Mouse (Mus musculus) midbrain, embryonic 15.5 days (tissue): ENCODE measurements around the gene Cactin. TPM values are rescaled to one million over a fixed set of nuclear protein-coding genes. Genes with fewer than 3 reads are reported as not detected.
A peak's percentile ranks its signal among the peaks of the same experiment; 100 is the strongest.

Experiments used
- ATAC-seq: fragments of 200-750 bp; cut with Nextera tagmentation; replicated peaks from 2 replicates; pipeline ENCODE4 v1.8.0; 2017; ENCODE audit warnings: moderate TSS enrichment
- H3K27ac ChIP-seq: fragments of 300-500 bp; sonication (generic); 2 replicates; pipeline ENCODE4 v1.5.1; 2015; ENCODE audit warnings: mild to moderate bottlenecking, inconsistent platforms
- H3K27me3 ChIP-seq: fragments of 300-500 bp; sonication (generic); replicated peaks from 2 replicates; pipeline ENCODE4 v1.6.1; 2015; ENCODE audit warnings: inconsistent platforms
- H3K36me3 ChIP-seq: fragments of 300-500 bp; sonication (generic); replicated peaks from 2 replicates; pipeline ENCODE4 v1.6.1; 2015; ENCODE audit warnings: inconsistent platforms
- H3K4me1 ChIP-seq: fragments of 300-500 bp; sonication (generic); 2 replicates; pipeline ENCODE4 v1.6.1; 2015; ENCODE audit warnings: inconsistent platforms
- H3K4me2 ChIP-seq: fragments of 300-500 bp; sonication (generic); 2 replicates; pipeline ENCODE4 v1.6.1; 2015; ENCODE audit warnings: inconsistent platforms, mild to moderate bottlenecking, moderate library complexity
- H3K4me3 ChIP-seq: fragments of 300-500 bp; sonication (generic); 2 replicates; pipeline ENCODE4 v1.5.1; 2015; ENCODE audit warnings: mild to moderate bottlenecking, inconsistent platforms
- H3K9ac ChIP-seq: fragments of 300-500 bp; sonication (generic); 2 replicates; pipeline ENCODE4 v1.6.1; 2015; ENCODE audit warnings: mild to moderate bottlenecking, inconsistent platforms
- H3K9me3 ChIP-seq: fragments of 300-500 bp; sonication (generic); 2 replicates; pipeline ENCODE4 v1.6.1; 2016; ENCODE audit warnings: inconsistent platforms
- WGBS: fragments of 180-500 bp; shearing (Covaris S2); methylation state at CpG from one replicate; pipeline ENCODE4 v1.1.7; 2015; ENCODE audit warnings: mixed read lengths; 5-methylcytosine and 5-hydroxymethylcytosine counted together
- polyA plus RNA-seq: library from polyadenylated mRNA; unstranded; fragments of >200 nt; fragmentation: Nextera tagmentation; extraction: Ambion mirVana; gene quantifications from 2 replicates; pipeline ENCODE4 v1.2.1, GENCODE M21; 2015

Cactin gene
- polyA plus RNA-seq, 1 experiment from 2014 or later, result 35.8 TPM

DNA sequence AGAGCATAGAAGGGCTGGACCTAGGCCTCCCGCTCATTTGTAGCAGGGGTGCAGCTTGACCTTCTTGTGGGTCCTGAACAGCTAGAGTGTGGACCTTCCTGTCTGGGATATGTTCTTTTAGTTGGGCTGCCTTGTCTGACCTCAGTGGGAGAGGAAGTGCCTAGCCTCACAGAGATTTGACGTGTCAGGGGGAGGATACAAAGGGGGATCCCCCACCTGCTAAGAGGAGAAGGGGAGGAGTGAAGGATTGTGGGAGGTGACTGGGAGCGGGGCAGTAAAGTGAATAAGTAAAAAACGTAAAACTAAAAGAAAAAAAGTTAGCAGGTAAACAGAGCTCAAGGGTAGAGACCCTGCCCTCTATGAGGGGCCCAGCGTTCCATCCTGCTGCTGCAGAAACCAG lies 11.3 kb upstream of the Cactin start:
- H3K27ac ChIP-seq, result no peak overlapping the region
- H3K36me3 ChIP-seq, result peaks cover 77% of the 10 kb centered on the region
- H3K4me1 ChIP-seq, result no peaks in the 10 kb centered on the region
- H3K4me2 ChIP-seq, result no peak overlapping the region
- H3K9me3 ChIP-seq, result no peaks in the 10 kb centered on the region
- no peaks in the 10 kb centered on the region for H3K27me3 ChIP-seq
- H3K9ac ChIP-seq, result no peak overlapping the region
- ATAC-seq, result no peak
- no peak overlapping the region for H3K4me3 ChIP-seq
- 92% methylated on average over 5 of the region's 5 CpGs for WGBS

DNA sequence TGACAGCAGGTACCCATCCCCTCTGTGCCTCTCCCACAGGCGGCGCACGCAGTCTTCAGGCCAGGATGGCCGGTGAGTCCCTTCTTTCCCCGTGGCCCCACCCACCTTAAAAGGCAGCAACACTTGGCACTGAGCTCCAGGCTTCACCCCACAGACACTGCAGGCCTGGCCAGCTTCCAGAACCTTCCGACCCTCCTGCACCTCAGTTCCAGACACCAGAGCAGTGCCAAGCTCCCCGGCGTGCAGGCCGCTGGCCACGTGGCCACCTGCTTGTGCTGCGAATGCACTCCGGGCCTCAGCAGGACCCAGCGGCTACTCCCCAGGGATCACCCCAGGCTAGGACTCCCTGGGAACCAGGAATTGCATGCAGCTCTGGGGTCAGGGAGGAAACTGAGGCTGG lies 7.3 kb upstream of the Cactin start:
- Histone ChIP-seq H3K4me2 (no peak overlapping the region), H3K9ac (no peak overlapping the region), H3K27ac (no peak overlapping the region), H3K27me3 (no peaks in the 10 kb centered on the region), H3K36me3 (peaks cover 76% of the 10 kb centered on the region), H3K9me3 (no peaks in the 10 kb centered on the region), H3K4me3 (no peak overlapping the region), H3K4me1 (no peaks in the 10 kb centered on the region; the same call in 1 of the 2 replicates)
- 91% methylated on average over 13 of the region's 13 CpGs for WGBS
- no peak for ATAC-seq

DNA sequence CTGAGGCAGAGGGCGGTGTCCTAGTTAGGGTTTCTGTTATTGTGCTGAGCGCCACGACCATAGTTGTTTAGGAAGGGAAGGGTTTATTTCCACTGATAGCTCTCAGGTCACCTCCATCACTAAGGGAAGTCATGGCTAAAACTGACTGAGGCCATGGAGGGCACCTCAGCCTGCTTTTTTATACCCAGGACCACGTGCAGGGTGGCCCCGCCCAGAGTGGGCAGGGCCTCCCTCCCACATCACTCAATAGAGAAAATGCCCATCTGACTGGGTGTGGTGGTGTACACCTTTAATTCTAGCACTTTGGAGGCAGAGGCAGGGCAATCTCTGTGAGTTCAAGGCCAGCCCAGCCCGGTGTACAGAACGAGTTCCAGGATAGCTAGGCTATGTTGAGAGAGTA lies 6.7 kb upstream of the Cactin start:
- Histone ChIP-seq H3K9me3 (no peaks in the 10 kb centered on the region), H3K27ac (no peak overlapping the region), H3K9ac (no peak overlapping the region), H3K4me1 (peaks cover 4% of the 10 kb centered on the region), H3K4me2 (no peak overlapping the region), H3K27me3 (no peaks in the 10 kb centered on the region), H3K4me3 (no peak overlapping the region), H3K36me3 (peaks cover 72% of the 10 kb centered on the region)
- ATAC-seq, result no peak
- 82% methylated on average over 7 of the region's 7 CpGs for WGBS

DNA sequence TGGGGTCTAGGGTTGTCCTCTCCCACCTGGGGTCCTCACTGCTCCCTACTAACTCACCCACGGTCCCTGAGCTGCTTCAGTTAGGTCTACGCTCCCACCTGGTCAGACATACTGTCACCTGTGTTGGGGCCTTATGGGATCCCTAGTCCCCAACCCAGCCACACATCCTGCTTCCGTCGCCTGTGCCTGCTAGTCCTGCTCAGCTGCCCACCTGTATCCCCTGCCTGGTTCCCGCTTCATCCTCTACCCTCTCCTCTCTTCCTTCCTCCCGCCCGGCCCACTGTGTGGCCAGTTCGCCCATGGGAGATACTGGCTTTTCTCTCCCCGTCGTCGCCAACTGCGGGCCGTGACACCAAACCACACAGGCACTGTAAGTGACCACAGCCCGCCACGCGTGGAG lies 5.3 kb upstream of the Cactin start:
- peaks cover 59% of the 10 kb centered on the region for H3K36me3 ChIP-seq

DNA sequence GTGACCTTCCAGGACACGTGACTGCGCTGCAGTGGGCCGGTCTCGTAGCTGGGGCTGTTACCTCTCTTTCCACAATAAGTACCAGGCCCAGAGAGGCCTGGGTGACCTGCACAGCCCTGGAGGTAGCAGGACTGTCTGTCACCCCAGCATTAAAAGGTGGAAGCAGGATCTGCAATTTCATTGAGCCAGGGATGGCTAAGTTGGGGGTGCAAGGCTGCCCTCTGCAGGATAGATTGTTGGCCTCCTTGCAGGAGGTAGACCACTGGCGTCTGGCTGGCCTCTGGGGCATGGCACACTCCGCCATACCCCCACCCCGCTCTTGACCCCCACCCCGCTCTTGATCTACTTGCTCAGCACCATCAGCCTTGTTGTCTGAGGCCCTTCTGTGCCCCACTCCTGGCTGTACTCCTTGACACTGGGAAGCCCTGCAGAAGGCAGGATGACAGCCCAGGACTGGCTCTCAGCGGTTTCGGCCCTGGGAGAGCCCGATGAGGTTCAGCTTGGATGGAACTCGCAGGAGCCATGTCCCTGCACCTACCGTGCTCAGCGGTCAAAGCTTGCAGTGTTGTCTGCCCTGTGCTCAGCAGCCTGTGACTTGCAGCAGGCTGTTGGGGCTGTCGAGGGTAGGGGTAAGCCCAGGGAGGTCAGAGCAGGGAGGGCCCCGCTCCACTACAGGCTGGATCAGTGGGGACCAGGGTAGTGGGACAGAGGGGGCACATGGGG lies 4.4 kb upstream of the Cactin start:
- H3K9ac ChIP-seq, result no peak overlapping the region
- 41% methylated on average over 16 of the region's 16 CpGs for WGBS
- H3K36me3 ChIP-seq, result peaks cover 52% of the 10 kb centered on the region

More for the DNA sequence above, 5.3 kb upstream of the Cactin start:
- ATAC-seq, result no peak
- H3K27me3 ChIP-seq, result no peaks in the 10 kb centered on the region
- WGBS, result 91% methylated on average over 16 of the region's 16 CpGs
- H3K4me2 ChIP-seq, result no peak overlapping the region
- no peaks in the 10 kb centered on the region for H3K9me3 ChIP-seq
- H3K4me3 ChIP-seq, result no peak overlapping the region
- H3K9ac ChIP-seq, result no peak overlapping the region
- H3K27ac ChIP-seq, result no peak overlapping the region
- peaks cover 12% of the 10 kb centered on the region for H3K4me1 ChIP-seq

DNA sequence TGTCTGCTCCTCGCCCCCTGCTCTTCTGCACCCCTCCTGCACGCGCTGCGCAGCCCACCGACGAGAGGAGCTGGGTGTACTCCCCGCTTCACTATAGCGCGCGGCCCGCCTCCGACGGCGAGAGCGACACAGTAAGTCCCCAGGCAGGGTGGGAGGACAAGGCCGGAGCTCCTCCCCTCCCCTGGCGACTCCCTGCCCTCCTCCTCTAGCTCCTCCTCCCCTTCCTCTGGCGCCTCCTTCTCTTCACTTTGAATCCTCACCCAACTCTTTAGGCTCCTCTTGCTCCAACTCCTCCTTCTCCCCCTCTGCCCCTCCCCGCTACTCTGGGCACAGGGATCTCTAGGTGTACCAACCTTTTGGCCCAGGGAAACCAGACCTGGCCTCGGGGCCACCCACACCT lies 3.6 kb upstream of the Cactin start:
- H3K36me3 ChIP-seq, result peaks cover 44% of the 10 kb centered on the region
- no peak for ATAC-seq

More for the DNA sequence above, 4.4 kb upstream of the Cactin start:
- ATAC-seq, result no peak
- H3K4me3 ChIP-seq, result no peak overlapping the region
- no peak overlapping the region for H3K27ac ChIP-seq
- peak overlapping the region; percentile 20 for H3K4me2 ChIP-seq
- peaks cover 13% of the 10 kb centered on the region for H3K4me1 ChIP-seq
- H3K9me3 ChIP-seq, result no peaks in the 10 kb centered on the region
- no peaks in the 10 kb centered on the region for H3K27me3 ChIP-seq

DNA sequence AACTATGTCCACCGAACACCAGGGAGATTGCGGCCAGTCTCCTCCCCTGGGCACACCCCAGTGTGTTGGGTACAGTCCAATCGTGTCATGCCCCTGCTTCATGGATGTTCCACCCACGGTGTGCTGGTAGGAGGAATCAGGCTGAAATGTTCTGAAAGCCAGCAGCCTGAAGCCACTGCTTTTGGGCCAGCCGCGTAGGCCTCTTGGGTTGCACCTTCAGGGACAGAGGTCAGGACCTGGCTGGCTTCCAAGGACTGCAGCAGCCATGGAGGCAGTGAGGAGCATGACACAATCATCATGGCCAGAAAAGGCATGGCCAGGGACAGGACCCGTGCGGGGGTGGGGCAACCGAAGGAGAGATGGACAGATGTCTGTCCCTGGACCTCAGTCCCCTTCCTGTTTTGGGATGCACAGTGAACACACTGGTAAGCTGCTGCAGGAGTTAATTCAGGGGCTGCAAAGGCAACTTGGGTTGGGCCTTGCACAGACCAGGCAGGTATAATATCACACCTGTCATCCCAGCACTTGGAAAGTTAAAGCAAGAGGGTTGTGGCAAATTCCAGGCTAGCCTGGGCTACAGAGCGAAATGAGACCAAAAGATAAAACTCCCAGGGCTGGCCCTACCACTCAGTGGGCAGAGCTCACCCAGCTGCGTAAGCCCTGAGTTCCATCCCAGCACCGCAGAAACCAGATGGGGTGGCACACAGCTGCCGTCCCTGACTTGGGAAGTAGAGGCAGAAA lies 2.1 kb upstream of the Cactin start:
- Histone ChIP-seq H3K4me1 (peaks cover 23% of the 10 kb centered on the region), H3K36me3 (peaks cover 38% of the 10 kb centered on the region), H3K27me3 (no peaks in the 10 kb centered on the region), H3K9me3 (no peaks in the 10 kb centered on the region), H3K9ac (peak overlapping the region; percentile 36; the same call in 1 of the 2 replicates), H3K4me3 (no peak overlapping the region), H3K27ac (no peak overlapping the region), H3K4me2 (peak overlapping the region; percentile 79; the same call in 1 of the 2 replicates)
- no peak for ATAC-seq
- WGBS, result 91% methylated on average over 13 of the region's 13 CpGs

More for the DNA sequence above, 3.6 kb upstream of the Cactin start:
- Histone ChIP-seq H3K4me2 (peak overlapping the region; percentile 20), H3K4me3 (no peak overlapping the region), H3K27me3 (no peaks in the 10 kb centered on the region), H3K9ac (no peak overlapping the region), H3K9me3 (no peaks in the 10 kb centered on the region), H3K27ac (no peak overlapping the region), H3K4me1 (peaks cover 21% of the 10 kb centered on the region)
- 12% methylated on average over 20 of the region's 20 CpGs for WGBS

DNA sequence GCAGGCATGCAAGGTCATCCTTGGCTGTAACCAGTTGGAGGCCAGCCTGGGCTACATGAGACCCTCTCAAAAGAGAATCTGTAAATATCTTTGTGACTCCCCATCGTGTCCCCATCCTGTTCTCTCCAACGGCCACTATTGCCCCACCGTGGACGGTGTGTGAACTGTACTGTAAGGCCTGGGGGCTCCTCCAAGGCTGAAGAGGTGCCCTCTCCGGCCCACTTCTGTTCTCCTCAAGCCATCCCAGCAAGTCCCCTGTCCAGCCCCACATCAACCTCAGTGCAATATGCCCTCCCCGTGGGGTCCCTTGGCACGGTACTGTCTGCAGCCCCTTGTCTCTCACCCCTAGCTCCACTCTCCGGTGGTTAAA lies 1.6 kb upstream of the Cactin start:
- Histone ChIP-seq H3K9me3 (no peaks in the 10 kb centered on the region), H3K4me3 (peak overlapping the region; percentile 77), H3K36me3 (peaks cover 38% of the 10 kb centered on the region), H3K27me3 (no peaks in the 10 kb centered on the region), H3K4me2 (peak overlapping the region; percentile 79), H3K4me1 (peaks cover 23% of the 10 kb centered on the region), H3K27ac (peak overlapping the region; percentile 90), H3K9ac (peak overlapping the region; percentile 36)
- no peak for ATAC-seq
- whole genome bisulfite sequencing, result 43% methylated on average over 8 of the region's 8 CpGs

DNA sequence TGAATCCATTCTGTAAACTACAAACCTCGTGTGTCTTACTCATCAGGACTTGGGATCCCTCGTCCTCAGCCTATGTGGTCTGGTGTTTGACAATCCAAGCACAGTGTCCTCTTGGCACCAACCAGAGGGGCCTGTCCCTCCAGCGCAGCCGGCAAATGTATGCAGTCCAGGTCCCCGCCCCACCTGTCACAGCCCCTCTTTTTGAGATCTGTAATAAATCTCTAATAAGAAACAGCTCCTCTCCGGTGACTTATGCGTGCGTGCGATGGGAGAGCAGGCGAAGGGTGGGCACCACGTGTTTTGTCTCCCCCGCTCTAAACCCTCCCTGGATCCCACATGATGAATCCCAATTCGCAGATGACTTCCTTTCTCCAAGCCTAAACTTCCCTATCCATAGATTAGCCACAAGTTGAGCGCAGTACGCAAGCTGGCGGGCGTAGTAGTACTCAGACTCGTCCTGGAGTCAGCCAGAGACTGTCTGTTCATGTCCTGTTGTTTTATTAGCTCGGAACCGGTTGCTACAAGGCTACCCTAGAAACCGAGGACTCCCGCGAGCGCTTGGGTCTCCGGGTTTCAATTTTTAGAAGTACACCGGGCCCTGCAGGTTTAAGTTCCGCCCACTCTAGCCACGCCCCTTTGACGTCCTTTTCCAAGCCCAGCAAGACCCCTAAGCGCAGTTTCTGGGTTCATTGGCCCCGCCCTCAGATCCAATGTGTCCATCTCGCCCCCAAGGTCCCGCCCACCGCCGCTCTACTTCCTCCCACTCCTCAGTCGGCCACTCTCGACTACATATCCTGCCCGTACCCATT lies 958 bp upstream of the Cactin start:
- no peaks in the 10 kb centered on the region for H3K27me3 ChIP-seq
- ATAC-seq, result peak; percentile 57
- H3K36me3 ChIP-seq, result peaks cover 39% of the 10 kb centered on the region
- H3K4me2 ChIP-seq, result peak overlapping the region; percentile 79
- WGBS, result under 1% methylated on average over 38 of the region's 38 CpGs
- peak overlapping the region; percentile 90 for H3K27ac ChIP-seq
- H3K4me1 ChIP-seq, result peaks cover 23% of the 10 kb centered on the region
- no peaks in the 10 kb centered on the region for H3K9me3 ChIP-seq
- peak overlapping the region; percentile 36 for H3K9ac ChIP-seq
- peak overlapping the region; percentile 77 for H3K4me3 ChIP-seq

DNA sequence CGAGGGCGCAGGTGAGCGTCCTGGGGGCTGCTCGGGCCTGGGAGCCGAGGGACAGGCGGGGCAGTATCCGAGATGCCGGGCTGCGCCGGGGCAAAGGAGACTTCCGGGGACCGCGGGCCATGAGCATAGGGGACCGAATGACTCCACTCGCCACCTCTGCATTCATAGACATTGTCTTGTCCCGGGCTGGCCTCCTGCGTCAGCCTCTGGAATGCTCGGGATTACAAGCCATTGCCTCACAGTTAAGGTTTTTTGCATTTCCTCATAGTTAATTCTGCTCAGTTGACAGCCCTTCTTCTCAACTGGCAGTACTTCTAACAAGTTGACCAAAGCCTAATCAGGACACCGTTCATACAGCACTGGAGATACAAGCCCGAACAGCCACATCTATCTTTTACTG lies 533 bp downstream of the Cactin start:
- Histone ChIP-seq H3K4me2 (peak overlapping the region; percentile 79), H3K4me3 (peak overlapping the region; percentile 77), H3K4me1 (peaks cover 23% of the 10 kb centered on the region), H3K27me3 (no peaks in the 10 kb centered on the region), H3K9me3 (no peaks in the 10 kb centered on the region), H3K9ac (peak overlapping the region; percentile 67), H3K27ac (peak overlapping the region; percentile 90), H3K36me3 (peaks cover 40% of the 10 kb centered on the region)
- 0 out of 2 replicates have a peak, but pooled peaks have one; percentile 1 for ATAC-seq
- 3% methylated on average over 20 of the region's 20 CpGs for WGBS

DNA sequence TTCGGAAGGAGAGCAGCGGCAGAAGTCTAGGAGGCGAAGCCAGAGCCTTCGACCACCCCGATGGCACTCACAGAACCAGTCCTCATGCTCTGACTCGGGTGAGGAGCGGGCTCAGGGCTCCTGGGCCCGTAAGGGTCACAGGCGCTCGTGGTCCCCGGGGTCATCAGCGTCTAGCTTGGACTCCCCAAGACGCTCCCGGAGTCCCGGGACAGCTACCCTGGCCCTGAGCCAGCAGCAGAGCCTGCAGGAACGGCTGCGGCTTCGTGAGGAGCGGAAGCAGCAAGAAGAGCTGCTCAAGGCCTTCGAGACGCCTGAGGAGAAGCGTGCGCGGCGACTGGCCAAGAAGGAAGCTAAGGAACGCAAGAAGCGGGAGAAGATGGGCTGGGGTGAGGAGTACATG lies 1.5 kb downstream of the Cactin start:
- Histone ChIP-seq H3K27ac (no peak overlapping the region), H3K9me3 (no peaks in the 10 kb centered on the region), H3K4me1 (peaks cover 23% of the 10 kb centered on the region), H3K4me2 (peak overlapping the region; percentile 79; the same call in 1 of the 2 replicates), H3K4me3 (no peak overlapping the region), H3K36me3 (peaks cover 40% of the 10 kb centered on the region), H3K9ac (no peak overlapping the region), H3K27me3 (no peaks in the 10 kb centered on the region)
- WGBS, result 95% methylated on average over 27 of the region's 27 CpGs
- ATAC-seq, result no peak

DNA sequence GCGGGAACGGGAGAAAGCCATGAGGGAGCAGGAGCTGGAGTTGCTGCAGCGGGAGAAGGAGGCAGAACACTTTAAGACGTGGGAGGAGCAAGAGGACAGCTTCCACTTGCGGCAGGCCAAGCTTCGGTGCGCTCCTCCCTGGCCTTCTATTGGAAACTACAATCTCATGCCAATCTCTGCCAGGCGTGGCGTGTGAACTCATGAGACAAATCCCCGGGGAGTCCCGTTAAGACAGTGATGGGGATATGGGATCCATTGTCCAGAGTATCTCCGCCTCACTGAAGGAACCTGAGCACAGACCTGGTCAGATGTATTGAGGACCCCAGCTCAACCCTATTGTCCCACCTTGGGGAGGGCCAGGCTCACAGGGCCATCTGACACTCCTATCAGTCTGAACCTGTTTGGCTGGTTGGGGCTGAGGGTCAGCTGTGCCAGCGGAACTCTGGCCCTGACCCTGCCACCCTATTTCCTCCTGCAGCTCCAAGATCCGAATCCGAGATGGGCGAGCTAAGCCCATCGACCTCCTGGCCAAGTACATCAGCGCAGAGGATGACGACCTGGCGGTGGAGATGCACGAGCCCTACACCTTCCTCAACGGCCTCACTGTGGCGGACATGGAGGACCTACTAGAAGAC lies 2.4 kb downstream of the Cactin start:
- WGBS, result 91% methylated on average over 23 of the region's 23 CpGs
- Histone ChIP-seq H3K4me2 (no peak overlapping the region), H3K4me3 (no peak overlapping the region), H3K9ac (no peak overlapping the region), H3K36me3 (peaks cover 34% of the 10 kb centered on the region), H3K4me1 (peaks cover 23% of the 10 kb centered on the region), H3K9me3 (no peaks in the 10 kb centered on the region), H3K27ac (no peak overlapping the region), H3K27me3 (no peaks in the 10 kb centered on the region)
- ATAC-seq, result no peak
